Mouse (Mus musculus) liver, embryonic 15.5 days (tissue): ENCODE results near the gene Cdk19. TPM values are rescaled to one million over a fixed set of nuclear protein-coding genes. Genes with fewer than 3 reads are reported as not detected.

Experiments used
- ATAC-seq: fragments of 200-750 bp; cut with Nextera tagmentation; 2 replicates; pipeline ENCODE4 v1.8.0; 2017; ENCODE audit warnings: moderate number of reproducible peaks, mild to moderate bottlenecking, moderate library complexity; ENCODE audit not compliant: insufficient read depth
- H3K27ac ChIP-seq: fragments of 300-500 bp; sonication (generic); replicated peaks from 2 replicates; pipeline ENCODE4 v1.5.1; 2015; ENCODE audit warnings: mild to moderate bottlenecking, inconsistent platforms
- H3K27me3 ChIP-seq: fragments of 300-500 bp; sonication (generic); 2 replicates; pipeline ENCODE4 v1.6.1; 2015; ENCODE audit warnings: mild to moderate bottlenecking, inconsistent platforms
- H3K36me3 ChIP-seq: fragments of 300-500 bp; sonication (generic); replicated peaks from 2 replicates; pipeline ENCODE4 v1.6.1; 2015; ENCODE audit warnings: moderate library complexity, mild to moderate bottlenecking, inconsistent platforms
- H3K4me1 ChIP-seq: fragments of 300-500 bp; sonication (generic); replicated peaks from 2 replicates; pipeline ENCODE4 v1.6.1; 2015; ENCODE audit warnings: inconsistent platforms
- H3K4me2 ChIP-seq: fragments of 300-500 bp; sonication (generic); 2 replicates; pipeline ENCODE4 v1.6.1; 2015; ENCODE audit warnings: moderate library complexity, mild to moderate bottlenecking, inconsistent platforms
- H3K4me3 ChIP-seq: fragments of 300-500 bp; sonication (generic); replicated peaks from 2 replicates; pipeline ENCODE4 v1.5.1; 2015; ENCODE audit warnings: mild to moderate bottlenecking, inconsistent platforms
- H3K9ac ChIP-seq: fragments of 300-500 bp; sonication (generic); 2 replicates; pipeline ENCODE4 v1.6.1; 2015; ENCODE audit warnings: moderate library complexity, mild to moderate bottlenecking, inconsistent platforms
- H3K9me3 ChIP-seq: fragments of 300-500 bp; sonication (generic); replicated peaks from 2 replicates; pipeline ENCODE4 v1.6.1; 2016; ENCODE audit warnings: inconsistent platforms
- WGBS: fragments of 180-500 bp; shearing (Covaris S2); methylation state at CpG from one replicate; pipeline ENCODE4 v1.1.7; 2015; ENCODE audit warnings: mixed read lengths; ENCODE audit not compliant: insufficient replicate concordance; 5-methylcytosine and 5-hydroxymethylcytosine counted together
- polyA plus RNA-seq: library from polyadenylated mRNA; unstranded; fragments of >200 nt; fragmentation: Nextera tagmentation; extraction: Ambion mirVana; gene quantifications from 2 replicates; pipeline ENCODE4 v1.2.1, GENCODE M21; 2015

The Cdk19 gene
- polyA plus RNA-seq, 1 experiment from 2014 or later: 2.9 TPM

- H3K36me3 ChIP-seq: no peaks in the 10 kb centered on the region
- no peak for ATAC-seq
- no peak overlapping the region for H3K9ac ChIP-seq
- no peaks in the 10 kb centered on the region for H3K9me3 ChIP-seq
- peaks cover 16% of the 10 kb centered on the region for H3K4me1 ChIP-seq
- H3K27me3 ChIP-seq: no peaks in the 10 kb centered on the region
- 67% methylated on average over 6 of the region's 6 CpGs for WGBS
- H3K4me3 ChIP-seq: no peak overlapping the region
- H3K27ac ChIP-seq: no peak overlapping the region
- no peak overlapping the region for H3K4me2 ChIP-seq
These were observed 104.5 kb downstream of the Cdk19 start for GRCm38 (mm10) chr10:40443806-40444357.

- H3K36me3 ChIP-seq: no peaks in the 10 kb centered on the region
- no peaks in the 10 kb centered on the region for H3K27me3 ChIP-seq
- WGBS: 72% methylated on average over 4 of the region's 4 CpGs
- no peaks in the 10 kb centered on the region for H3K9me3 ChIP-seq
- ATAC-seq: no peak
- H3K27ac ChIP-seq: no peak overlapping the region
- H3K9ac ChIP-seq: no peak overlapping the region
- H3K4me3 ChIP-seq: no peak overlapping the region
- H3K4me2 ChIP-seq: no peak overlapping the region
- peaks cover 16% of the 10 kb centered on the region for H3K4me1 ChIP-seq
These were observed 105.2 kb downstream of the Cdk19 start for GRCm38 (mm10) chr10:40444586-40444985.

DNA sequence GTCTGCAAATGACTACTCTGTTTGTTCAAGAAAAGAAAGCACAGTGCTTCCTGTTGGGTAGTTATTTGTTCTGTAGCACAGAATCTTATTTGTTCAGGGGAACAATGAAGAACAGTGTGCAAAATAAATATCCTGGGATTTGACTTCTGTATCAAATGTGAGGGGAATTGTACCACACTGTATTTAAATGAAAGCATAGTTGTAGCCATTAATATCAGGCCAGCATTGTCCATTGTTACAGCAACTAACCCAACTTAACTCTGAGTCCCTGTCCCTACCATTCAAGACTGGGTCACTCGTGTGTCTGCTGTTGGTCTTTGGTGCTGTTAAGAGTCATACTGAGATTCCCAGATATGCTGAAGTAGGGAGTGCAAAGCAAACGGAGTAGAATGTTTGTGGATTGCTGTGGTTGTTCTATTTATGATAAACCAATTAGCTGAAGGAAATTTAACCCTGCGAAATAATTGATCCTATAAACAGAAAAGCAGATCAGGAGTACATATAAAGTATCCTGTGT is 106.8 kb downstream of the Cdk19 start:
- no peak overlapping the region for H3K27ac ChIP-seq
- no peaks in the 10 kb centered on the region for H3K36me3 ChIP-seq
- H3K4me1 ChIP-seq: peaks cover 16% of the 10 kb centered on the region
- no peaks in the 10 kb centered on the region for H3K27me3 ChIP-seq
- no peak overlapping the region for H3K9ac ChIP-seq
- H3K4me3 ChIP-seq: no peak overlapping the region
- no peak overlapping the region for H3K4me2 ChIP-seq
- no peaks in the 10 kb centered on the region for H3K9me3 ChIP-seq
- whole genome bisulfite sequencing: 46% methylated on average over 3 of the region's 3 CpGs
- ATAC-seq: no peak

- Histone ChIP-seq H3K4me1 (peaks cover 20% of the 10 kb centered on the region), H3K27me3 (no peaks in the 10 kb centered on the region), H3K4me3 (no peak overlapping the region), H3K9me3 (no peaks in the 10 kb centered on the region), H3K4me2 (no peak overlapping the region), H3K36me3 (no peaks in the 10 kb centered on the region), H3K27ac (no peak overlapping the region), H3K9ac (no peak overlapping the region)
- ATAC-seq: no peak
- WGBS: 67% methylated on average over 3 of the region's 3 CpGs
These were observed 107.3 kb downstream of the Cdk19 start for GRCm38 (mm10) chr10:40446630-40447029.

DNA sequence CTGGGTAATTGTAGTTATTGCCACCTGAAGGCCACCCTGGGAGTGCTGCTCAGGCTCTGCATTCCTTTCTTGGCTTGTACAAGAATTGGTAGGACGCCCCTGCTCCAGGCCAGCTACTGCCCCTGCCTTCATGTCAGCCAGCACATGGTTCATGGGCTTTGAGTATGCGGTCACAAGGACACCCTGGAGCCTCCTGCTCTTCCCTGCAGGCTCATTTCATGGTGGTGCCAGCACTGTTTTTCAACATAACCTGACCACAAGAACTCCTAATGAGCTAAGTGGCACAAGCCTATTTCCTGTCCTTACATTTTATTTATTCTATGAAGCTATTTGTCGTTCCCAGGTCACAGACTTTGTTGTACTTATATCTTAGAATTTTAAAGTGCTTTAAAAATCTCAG is 107.9 kb downstream of the Cdk19 start:
- Histone ChIP-seq H3K9me3 (no peaks in the 10 kb centered on the region), H3K4me1 (peaks cover 27% of the 10 kb centered on the region), H3K4me3 (no peak overlapping the region), H3K27ac (0 out of 2 replicates have a peak overlapping the region, but pooled peaks have one; percentile 19), H3K27me3 (no peaks in the 10 kb centered on the region), H3K4me2 (no peak overlapping the region), H3K36me3 (no peaks in the 10 kb centered on the region), H3K9ac (no peak overlapping the region)
- ATAC-seq: no peak
- WGBS: 43% methylated on average over 3 of the region's 3 CpGs

DNA sequence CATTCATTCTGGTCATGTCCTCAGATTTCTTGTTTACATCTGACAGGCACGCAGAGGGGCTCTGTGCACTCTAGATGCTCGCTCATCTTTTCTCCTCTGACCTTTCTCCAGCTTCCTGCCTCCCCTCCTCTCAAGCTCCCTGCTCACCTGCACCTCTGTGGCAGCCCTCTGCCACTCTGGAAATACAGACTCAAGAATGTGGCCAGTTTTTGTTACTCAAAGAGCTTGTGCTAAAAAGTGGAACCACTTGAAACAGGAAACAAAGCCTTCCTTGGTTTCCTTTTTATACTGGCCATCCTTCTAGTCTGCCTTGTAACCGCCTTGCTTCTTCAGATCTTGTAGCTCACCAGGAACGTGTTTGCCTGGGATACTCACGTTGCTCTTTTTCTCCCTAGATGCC is 108.6 kb downstream of the Cdk19 start:
- ATAC-seq: no peak
- Histone ChIP-seq H3K4me2 (peak overlapping the region; percentile 23; the same call in 1 of the 2 replicates), H3K4me1 (peaks cover 28% of the 10 kb centered on the region), H3K9ac (no peak overlapping the region), H3K27me3 (no peaks in the 10 kb centered on the region), H3K36me3 (no peaks in the 10 kb centered on the region), H3K9me3 (no peaks in the 10 kb centered on the region), H3K4me3 (no peak overlapping the region), H3K27ac (0 out of 2 replicates have a peak overlapping the region, but pooled peaks have one; percentile 19)
- 13% methylated on average over 5 of the region's 5 CpGs for WGBS

DNA sequence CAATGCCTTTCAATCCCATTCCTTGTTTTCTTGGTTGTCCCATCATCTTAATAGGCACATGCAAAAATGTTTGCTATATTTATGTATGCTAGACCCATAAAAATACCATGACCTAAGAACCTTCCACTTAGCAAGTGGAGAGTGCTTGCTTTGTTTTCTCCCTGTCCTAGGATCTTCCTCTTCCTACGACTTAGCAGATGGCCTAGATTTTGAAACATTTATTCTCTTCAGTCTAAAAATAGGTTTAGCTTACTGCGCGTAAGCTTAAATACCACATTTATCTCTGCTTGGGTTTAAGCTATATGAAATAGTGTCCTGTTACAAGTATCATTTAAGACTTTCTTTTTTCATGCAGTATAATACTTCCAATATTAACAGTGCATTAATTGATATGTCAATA is 109.1 kb downstream of the Cdk19 start:
- H3K36me3 ChIP-seq: no peaks in the 10 kb centered on the region
- H3K4me3 ChIP-seq: no peak overlapping the region
- ATAC-seq: no peak
- H3K4me1 ChIP-seq: peaks cover 28% of the 10 kb centered on the region
- H3K9ac ChIP-seq: no peak overlapping the region
- no peaks in the 10 kb centered on the region for H3K9me3 ChIP-seq
- WGBS: 46% methylated on average over 3 of the region's 3 CpGs
- H3K4me2 ChIP-seq: peak overlapping the region; percentile 23; the same call in 1 of the 2 replicates
- no peaks in the 10 kb centered on the region for H3K27me3 ChIP-seq
- H3K27ac ChIP-seq: 0 out of 2 replicates have a peak overlapping the region, but pooled peaks have one; percentile 19

- peaks cover 28% of the 10 kb centered on the region for H3K4me1 ChIP-seq
- H3K27ac ChIP-seq: no peak overlapping the region
- no peak for ATAC-seq
- no peak overlapping the region for H3K4me2 ChIP-seq
- no peaks in the 10 kb centered on the region for H3K9me3 ChIP-seq
- no peak overlapping the region for H3K9ac ChIP-seq
- H3K4me3 ChIP-seq: no peak overlapping the region
- 64% methylated on average over 6 of the region's 6 CpGs for WGBS
- no peaks in the 10 kb centered on the region for H3K27me3 ChIP-seq
- no peaks in the 10 kb centered on the region for H3K36me3 ChIP-seq
These were observed 110.2 kb downstream of the Cdk19 start for GRCm38 (mm10) chr10:40449571-40449970.

- no peak overlapping the region for H3K4me3 ChIP-seq
- H3K4me1 ChIP-seq: peaks cover 28% of the 10 kb centered on the region
- no peaks in the 10 kb centered on the region for H3K36me3 ChIP-seq
- WGBS: 87% methylated on average over 4 of the region's 4 CpGs
- H3K4me2 ChIP-seq: no peak overlapping the region
- H3K9me3 ChIP-seq: no peaks in the 10 kb centered on the region
- H3K27me3 ChIP-seq: no peaks in the 10 kb centered on the region
- no peak for ATAC-seq
- H3K9ac ChIP-seq: no peak overlapping the region
- H3K27ac ChIP-seq: no peak overlapping the region
These were observed 110.8 kb downstream of the Cdk19 start for GRCm38 (mm10) chr10:40450171-40450570.

DNA sequence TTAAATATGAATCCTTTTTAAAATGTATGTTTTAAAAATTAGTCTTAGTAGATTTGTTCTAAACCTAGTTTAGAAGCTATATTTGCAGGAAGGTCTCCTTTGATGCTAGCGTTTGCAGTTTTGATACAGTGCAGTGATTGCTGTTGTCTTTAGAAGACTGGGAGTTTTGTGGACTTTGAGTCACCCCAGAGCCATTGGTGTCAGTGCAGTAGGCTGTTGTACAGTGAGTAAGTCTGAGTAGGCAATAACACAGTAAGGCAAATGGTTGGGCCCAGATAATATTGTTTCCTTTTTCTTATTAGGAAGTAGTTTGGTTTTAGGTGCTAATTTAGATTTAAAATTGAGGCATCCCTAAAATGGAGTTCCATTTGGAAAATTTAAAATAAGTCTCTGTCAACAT is 117.8 kb downstream of the Cdk19 start:
- 0 out of 2 replicates have a peak, but pooled peaks cover 3% of the 10 kb centered on the region for H3K36me3 ChIP-seq
- H3K4me3 ChIP-seq: no peak overlapping the region
- no peak overlapping the region for H3K27ac ChIP-seq
- WGBS: 65% methylated on average over 1 of the region's 1 CpGs
- no peak for ATAC-seq
- peaks cover 3% of the 10 kb centered on the region for H3K4me1 ChIP-seq
- no peak overlapping the region for H3K4me2 ChIP-seq
- H3K9ac ChIP-seq: no peak overlapping the region
- no peaks in the 10 kb centered on the region for H3K9me3 ChIP-seq
- H3K27me3 ChIP-seq: no peaks in the 10 kb centered on the region

DNA sequence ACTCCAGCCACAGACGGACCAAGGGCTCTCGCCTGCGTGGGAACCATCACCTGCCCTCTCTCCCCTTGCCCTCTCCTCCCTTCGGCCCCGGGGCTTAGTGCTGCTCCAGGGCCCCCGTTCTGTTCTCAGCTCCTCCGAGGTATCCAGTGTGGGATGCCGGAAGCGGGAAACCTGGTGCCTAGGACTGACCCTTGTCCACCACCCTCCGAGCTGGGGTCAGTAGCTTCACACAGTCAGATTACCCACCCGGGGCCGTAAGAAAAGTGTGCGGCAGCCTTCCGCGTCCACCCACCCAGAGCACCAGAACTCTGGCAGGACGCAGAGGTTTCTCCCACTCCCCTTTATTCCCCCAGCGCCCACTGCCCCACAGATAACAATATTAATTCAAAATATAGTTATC is 119.8 kb downstream of the Cdk19 start:
- Histone ChIP-seq H3K4me1 (no peaks in the 10 kb centered on the region), H3K27me3 (no peaks in the 10 kb centered on the region), H3K27ac (no peak overlapping the region), H3K9me3 (no peaks in the 10 kb centered on the region), H3K9ac (no peak overlapping the region), H3K4me3 (no peak overlapping the region), H3K36me3 (0 out of 2 replicates have a peak, but pooled peaks cover 3% of the 10 kb centered on the region), H3K4me2 (no peak overlapping the region)
- 89% methylated on average over 17 of the region's 17 CpGs for WGBS
- ATAC-seq: no peak

DNA sequence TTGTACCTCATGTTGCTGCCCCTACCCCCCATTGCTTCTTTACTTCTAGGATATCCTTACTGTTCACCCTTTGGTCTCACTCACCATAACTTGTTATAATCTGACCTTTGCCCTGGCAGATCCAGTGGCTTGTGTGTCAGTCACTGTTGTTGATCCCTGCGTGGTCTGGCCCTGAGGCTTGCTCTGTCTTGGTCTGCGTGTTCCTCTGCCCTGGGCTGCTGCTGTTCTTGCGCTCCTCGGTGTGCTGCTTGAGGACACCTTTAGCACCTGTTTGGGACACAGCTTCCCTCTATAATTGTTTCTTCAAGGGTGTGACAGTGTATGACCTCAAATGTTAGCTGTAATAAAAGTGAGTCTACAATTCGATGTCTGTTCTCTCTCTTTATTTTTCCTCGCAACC is 122.0 kb downstream of the Cdk19 start:
- WGBS: 79% methylated on average over 6 of the region's 6 CpGs
- ATAC-seq: no peak
- Histone ChIP-seq H3K27me3 (no peaks in the 10 kb centered on the region), H3K9ac (no peak overlapping the region), H3K4me3 (no peak overlapping the region), H3K4me1 (no peaks in the 10 kb centered on the region), H3K36me3 (0 out of 2 replicates have a peak, but pooled peaks cover 3% of the 10 kb centered on the region), H3K9me3 (no peaks in the 10 kb centered on the region), H3K27ac (no peak overlapping the region), H3K4me2 (no peak overlapping the region)
